Mouse (Mus musculus) left cerebral cortex, adult 2 months (tissue): ENCODE results near the gene Zscan10. TPM values are rescaled to one million over a fixed set of nuclear protein-coding genes. Genes with fewer than 3 reads are reported as not detected.

Experiments
- DNase-seq, 2 experiments: peaks; one replicate each; pipeline ENCODE4 v3.0.0; 2021 to 2022; ENCODE audit warnings: low spot score in 2 of 2, mixed read lengths in 1 of 2; ENCODE audit errors: extremely low spot score in 1 of 2
- H3K27ac ChIP-seq: fragments of 200-600 bp; 2 replicates; pipeline ENCODE4 v1.8.1; 2022
- H3K4me3 ChIP-seq: fragments of 200-600 bp; 2 replicates; pipeline ENCODE4 v1.8.1; 2022
- CTCF ChIP-seq: fragments of 200-600 bp; IDR thresholded peaks from 2 replicates; pipeline ENCODE4 v1.8.1; 2022; ENCODE audit warnings: antibody characterized with exemption, mild to moderate bottlenecking, moderate library complexity
- intact Hi-C: fragments of 180-260 bp; cut with DNase I; formaldehyde crosslinking; loops from one replicate; pipeline ENCODE4 v1.15.1; 2025
- total RNA-seq, 2 experiments: library from RNA; stranded (reverse); gene quantifications; 2 replicates each; pipeline ENCODE4 v1.2.3; 2021

Gene Zscan10
- total RNA-seq, 2 experiments from 2014 or later, result not detected

DNA sequence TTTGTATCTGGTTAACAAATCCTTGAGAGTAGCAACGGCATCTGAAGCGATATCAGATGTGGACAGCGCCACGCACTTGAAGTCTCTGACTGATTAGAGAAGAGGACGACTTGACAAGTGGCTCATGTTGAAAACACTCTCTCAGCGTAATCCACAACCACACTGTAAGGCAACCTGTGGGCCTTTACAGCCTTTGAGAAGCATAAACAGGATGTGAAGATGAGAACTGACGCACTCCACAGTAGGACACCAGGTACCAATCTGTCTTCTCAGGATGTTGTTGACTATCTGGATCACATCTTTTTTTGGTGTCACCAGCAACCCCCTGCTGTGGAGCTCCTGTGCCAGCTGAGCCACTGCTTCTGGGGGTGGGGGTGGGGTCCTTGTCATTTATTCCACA lies 19.7 kb downstream of the Zscan10 start:
- H3K4me3 ChIP-seq, result no peak overlapping the region
- TF ChIP-seq CTCF, result no peak
- DNase-seq, result no peak
- intact Hi-C loops, result no loop called here
- H3K27ac ChIP-seq, result no peak overlapping the region

DNA sequence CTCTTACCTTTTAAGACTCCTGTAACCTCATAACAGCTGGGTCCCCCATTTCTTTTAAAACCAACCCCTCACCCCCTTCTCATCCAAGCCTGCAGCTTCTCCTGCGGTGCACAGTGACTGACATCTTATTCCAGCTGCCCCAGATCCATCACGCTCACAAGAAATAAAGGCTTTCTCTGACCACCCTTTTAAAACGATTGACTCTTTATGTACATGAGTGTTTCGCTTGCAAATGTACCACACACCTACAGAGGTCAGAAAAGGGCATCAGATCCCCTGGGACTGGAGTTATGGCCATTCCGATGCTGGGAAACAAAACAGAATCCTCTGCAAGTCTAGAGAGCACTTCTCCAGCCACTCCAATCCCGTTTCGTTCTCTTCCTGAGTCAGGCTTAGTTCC lies 27.2 kb downstream of the Zscan10 start:
- TF ChIP-seq CTCF, result no peak

DNA sequence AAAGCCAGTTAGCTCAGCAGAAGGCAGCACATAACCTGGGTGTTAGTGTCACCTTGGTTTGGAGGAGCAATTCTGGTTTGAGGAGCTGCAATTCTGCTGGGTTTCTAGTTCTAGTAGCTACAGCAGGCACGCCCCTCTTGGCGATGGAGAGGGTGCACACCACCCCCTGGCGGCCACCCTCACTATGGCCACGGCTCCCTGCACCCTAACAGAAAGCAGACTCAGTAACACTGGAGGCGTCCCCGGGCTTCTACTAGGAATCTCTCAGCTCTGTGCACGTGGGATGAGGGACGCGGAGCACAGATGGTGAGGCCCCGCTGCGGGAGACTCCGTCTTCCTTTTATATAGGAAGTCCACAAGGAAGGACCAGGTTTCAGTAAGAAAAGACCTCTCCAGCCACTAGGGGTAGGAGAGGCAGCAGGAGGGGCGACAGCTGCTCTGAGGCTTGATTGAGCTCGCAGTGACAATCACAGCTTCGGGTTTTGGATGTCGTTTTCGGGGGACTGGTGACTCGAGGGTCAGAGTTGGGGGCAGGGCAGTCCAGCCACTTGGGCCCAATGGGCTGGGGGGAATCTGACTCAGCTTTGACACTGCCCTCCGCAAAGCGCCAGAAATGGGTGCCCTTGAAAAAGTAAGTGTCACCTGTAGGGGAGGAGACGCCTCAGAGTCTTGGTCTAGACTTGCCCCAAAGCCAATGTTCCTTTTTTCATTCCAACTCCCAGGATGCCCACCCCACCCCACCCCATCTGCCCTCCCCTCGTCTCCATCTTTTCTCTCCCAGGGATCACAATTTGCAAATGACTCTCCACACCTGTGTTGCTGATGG lies 29.8 kb downstream of the Zscan10 start:
- DNase-seq, result peak; percentile 84 to 89
- TF ChIP-seq CTCF, result peak; percentile 91
- H3K27ac ChIP-seq, result no peak overlapping the region
- intact Hi-C loops, result loop anchor here (2.0 kb wide), 1 partner anchor 58 kb away; no protein-coding TSS in a partner anchor
- 0 out of 2 replicates have a peak overlapping the region, but pooled peaks have one; percentile 19 for H3K4me3 ChIP-seq

More for the DNA sequence above, 27.2 kb downstream of the Zscan10 start:
- no peak for DNase-seq
- intact Hi-C loops, result no loop called here
- no peak overlapping the region for H3K4me3 ChIP-seq
- H3K27ac ChIP-seq, result no peak overlapping the region

DNA sequence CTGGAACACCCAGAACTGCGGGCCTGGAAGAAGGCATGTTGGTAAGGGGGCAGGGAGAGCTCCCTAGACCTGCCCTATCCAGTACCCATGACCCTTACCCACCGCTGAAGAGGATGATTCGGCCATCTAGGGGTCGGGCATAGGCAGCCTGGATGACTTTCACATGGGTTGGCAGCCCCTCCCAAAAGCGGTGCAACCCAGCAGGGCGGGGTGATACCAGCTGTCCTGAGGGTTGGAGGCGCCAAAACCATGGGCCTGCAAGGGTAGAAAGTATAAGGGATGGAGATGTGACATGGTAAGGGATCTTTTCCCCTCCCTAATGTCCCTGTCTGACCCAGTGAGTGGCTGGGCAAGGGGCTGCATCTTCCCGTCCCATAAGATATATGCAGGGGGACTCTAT lies 30.6 kb downstream of the Zscan10 start:
- TF ChIP-seq CTCF, result no peak
- intact Hi-C loops, result loop anchor here (2.0 kb wide), 1 partner anchor 58 kb away; no protein-coding TSS in a partner anchor

DNA sequence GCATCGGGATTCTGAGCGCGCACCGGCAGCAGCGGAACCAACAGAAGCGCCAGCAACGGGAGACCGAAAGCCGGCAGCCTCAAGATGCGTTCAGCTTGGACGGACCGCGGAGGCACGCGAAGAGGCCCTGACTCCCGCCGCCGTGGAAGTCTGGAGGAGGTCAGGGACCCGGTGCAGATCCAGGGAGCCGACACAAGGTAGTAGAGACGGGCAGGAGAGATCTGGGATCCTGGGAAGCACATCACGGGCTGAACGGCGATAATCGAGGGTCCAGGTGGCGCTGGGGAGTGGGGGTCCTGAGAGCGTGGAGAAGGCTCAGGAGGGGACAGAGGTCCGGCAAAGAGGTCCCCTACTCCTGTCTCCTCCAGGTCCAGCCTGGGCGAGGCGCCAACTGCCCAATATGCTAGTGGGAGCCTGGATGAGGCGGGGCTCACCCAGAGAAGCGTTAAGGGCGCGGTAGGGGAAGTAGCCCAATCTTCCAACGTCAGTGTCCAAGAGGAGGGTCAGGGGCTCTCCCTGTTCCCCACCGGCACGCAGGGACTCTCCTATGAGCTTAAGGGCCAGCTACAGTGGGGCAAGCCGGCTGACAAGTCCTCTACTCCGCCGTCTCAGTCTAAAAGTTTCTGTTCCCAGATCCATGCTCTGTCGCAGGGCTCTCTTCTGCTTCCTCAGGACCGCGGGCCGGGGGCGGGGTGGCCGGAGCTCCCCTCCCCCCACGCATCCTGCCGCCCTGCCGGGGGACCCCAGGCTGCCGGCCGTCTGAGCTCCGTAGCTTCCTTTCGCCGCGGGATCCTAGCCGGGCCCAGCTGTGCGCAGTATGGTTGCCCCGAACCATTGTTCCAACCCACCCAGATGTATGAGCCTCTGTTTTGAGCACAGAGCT lies 44.2 kb downstream of the Zscan10 start, which contains the start of gene Mmp25:
Mmp25 (minus strand) TSS at position 665 of the 883 bp plus-strand sequence.
- Histone ChIP-seq H3K27ac (no peak within 1 kb of the TSS), H3K4me3 (peak within 1 kb of the TSS; percentile 34)
- intact Hi-C loops, result no loop called here
- no peak for DNase-seq
- no peak for TF ChIP-seq CTCF

More for the DNA sequence above, 30.6 kb downstream of the Zscan10 start:
- Histone ChIP-seq H3K4me3 (no peak overlapping the region), H3K27ac (no peak overlapping the region)
- no peak for DNase-seq

DNA sequence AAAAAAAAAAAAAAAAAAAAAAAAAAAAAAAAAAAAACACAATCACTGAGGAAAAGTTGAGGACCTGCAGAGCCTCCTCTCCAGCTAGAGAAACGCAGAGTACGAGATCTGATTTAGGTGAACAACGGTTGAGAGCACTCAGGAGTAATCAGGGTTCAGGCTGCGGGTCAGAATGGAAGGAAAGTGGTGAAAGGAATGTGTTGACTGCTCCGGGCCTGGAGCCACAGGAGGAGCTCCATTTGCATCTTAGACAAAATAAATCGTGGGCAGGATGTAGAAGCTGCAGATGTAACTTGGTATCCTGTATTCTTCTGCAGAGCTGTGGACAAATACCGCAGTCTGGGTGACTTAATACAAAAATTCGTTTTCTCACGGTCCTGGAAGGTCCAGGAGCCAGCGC lies 45.2 kb downstream of the Zscan10 start:
- Histone ChIP-seq H3K27ac (no peak overlapping the region), H3K4me3 (no peak overlapping the region)
- DNase-seq, result no peak
- no peak for TF ChIP-seq CTCF
- intact Hi-C loops, result no loop called here

DNA sequence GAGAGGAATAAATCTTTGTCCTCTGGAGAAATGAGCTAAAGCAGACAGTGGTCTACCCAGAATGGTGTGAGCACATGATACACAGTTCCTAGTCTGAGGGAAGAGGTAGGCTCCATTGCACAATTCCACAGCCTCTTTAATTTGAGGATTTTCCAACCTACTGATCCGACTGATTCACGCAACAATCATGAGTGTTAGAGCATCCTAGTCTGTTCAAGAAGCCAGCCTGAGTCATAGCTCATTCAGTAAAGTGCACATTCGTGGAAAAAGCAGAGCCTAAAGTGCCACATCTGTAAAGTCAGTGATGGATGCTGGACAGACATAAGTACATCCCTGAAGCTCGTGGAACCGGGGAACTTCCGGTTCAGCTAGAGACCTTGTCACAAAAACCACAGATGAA lies 50.7 kb downstream of the Zscan10 start:
- intact Hi-C loops, result no loop called here
- no peak for TF ChIP-seq CTCF
- Histone ChIP-seq H3K4me3 (no peak overlapping the region), H3K27ac (no peak overlapping the region)
- no peak for DNase-seq

DNA sequence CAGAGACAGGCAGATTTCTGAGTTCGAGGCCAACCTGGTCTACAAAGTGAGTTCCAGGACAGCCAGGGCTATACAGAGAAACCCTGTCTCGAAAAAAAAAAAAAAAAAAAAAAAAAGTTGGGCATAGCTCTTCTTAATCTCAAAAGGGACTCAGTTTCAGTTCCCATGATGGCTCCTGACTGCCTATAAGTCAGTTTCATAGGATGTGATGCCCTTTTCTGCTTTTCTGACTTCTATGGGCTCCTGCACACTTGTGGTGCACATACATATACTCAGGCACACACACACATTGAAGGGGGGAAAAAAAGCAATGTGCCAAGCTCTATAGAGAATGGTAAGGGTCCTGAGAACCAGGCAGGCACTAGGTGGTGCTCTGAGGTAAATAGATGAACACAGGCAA lies 52.7 kb downstream of the Zscan10 start:
- Histone ChIP-seq H3K27ac (no peak overlapping the region), H3K4me3 (no peak overlapping the region)
- intact Hi-C loops, result no loop called here
- no peak for DNase-seq
- TF ChIP-seq CTCF, result no peak

DNA sequence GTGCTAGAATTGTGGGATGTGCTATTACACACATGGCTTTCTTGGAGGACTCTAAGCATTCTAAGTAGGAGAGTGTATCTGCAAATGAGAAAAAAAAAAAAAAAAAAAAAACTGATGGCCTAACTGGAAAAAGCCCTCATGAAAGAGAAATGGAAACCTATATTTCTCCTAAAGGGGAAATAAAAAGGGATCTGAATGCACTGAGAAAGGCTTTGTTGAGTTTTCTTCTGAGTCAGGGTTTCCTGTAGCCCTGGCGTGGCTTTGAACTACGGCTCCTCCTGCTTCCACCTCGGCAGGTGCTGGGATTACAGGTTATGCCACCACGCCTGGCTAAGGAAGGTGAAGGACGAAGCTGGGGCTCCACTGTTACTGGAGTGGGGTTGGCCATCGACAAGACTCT lies 53.3 kb downstream of the Zscan10 start:
- TF ChIP-seq CTCF, result no peak
- DNase-seq, result no peak
- intact Hi-C loops, result no loop called here
- Histone ChIP-seq H3K27ac (no peak overlapping the region), H3K4me3 (no peak overlapping the region)

DNA sequence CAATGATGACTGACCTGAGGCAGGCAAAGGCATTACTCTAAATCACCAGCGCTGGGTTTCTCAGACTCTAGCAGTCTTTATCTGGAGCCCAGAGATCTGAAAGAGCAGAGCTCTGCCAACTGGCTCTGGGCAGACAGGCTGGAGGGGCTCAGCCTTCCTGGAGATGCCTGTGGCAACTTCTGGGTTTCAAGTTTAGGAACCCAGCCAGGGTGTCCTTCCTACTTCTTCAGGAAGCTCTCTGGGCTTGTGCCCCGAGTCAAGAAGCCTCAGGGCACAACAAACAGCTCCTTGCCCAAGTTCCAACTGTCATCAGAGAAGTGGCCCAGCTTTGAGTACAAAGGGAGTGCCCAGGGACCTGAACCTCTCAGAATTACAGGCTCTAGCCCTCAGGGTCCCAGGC lies 53.8 kb downstream of the Zscan10 start:
- intact Hi-C loops, result no loop called here
- no peak for TF ChIP-seq CTCF
- no peak overlapping the region for H3K4me3 ChIP-seq
- H3K27ac ChIP-seq, result no peak overlapping the region
- DNase-seq, result no peak

DNA sequence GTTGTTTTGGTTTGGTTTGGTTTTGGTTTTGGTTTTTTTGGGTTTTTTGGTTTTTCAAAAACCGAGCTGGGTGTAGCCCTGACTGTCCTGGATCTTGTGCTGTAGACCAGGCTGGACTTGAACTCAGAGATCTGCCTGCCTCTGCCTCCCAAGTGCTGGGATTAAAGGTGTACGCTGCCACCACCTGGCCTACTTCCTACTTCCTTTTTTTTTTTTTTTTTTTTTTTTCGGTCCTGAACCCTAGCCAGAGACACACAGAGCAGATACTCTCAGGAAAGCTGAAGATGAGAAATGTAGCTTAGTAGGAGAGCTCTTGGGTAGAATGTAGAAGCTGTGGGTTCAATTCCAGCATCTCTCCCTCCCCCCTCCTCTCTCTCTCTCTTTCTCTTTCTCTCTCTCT lies 57.8 kb downstream of the Zscan10 start:
- no peak for DNase-seq
- TF ChIP-seq CTCF, result no peak
- Histone ChIP-seq H3K4me3 (no peak overlapping the region), H3K27ac (no peak overlapping the region)
- intact Hi-C loops, result no loop called here
